Mouse (Mus musculus) erythroid progenitor cell, adult 5-6 weeks (primary cell): ENCODE results near the gene F12. TPM values are rescaled to one million over a fixed set of nuclear protein-coding genes. Genes with fewer than 3 reads are reported as not detected.
"Not testable (repeated sequence)": the region's sequence is repeated elsewhere in the genome, so short reads cannot be mapped to it uniquely, and the experiment has no call there.

Source experiments
- ATAC-seq: replicated peaks from 2 replicates; pipeline ENCODE4 v1.8.0; 2016; ENCODE audit warnings: moderate number of reproducible peaks, mild to moderate bottlenecking, moderate TSS enrichment, inconsistent platforms; ENCODE audit not compliant: poor library complexity, low FRiP score, severe bottlenecking
- total RNA-seq, 2 experiments: library from RNA; stranded (forward) in 1 of 2; stranded (reverse) in 1 of 2; fragments of 150-400 nt in 1 of 2; fragments of 186-747, 209-891 nt in 1 of 2; gene quantifications; 2 replicates each; pipeline versions ENCODE4 v1.2.3 to v1.2.4; 2015 to 2017; ENCODE audit warnings: low replicate concordance in 2 of 2

F12 gene
- total RNA-seq, 2 experiments from 2014 or later: not detected

DNA sequence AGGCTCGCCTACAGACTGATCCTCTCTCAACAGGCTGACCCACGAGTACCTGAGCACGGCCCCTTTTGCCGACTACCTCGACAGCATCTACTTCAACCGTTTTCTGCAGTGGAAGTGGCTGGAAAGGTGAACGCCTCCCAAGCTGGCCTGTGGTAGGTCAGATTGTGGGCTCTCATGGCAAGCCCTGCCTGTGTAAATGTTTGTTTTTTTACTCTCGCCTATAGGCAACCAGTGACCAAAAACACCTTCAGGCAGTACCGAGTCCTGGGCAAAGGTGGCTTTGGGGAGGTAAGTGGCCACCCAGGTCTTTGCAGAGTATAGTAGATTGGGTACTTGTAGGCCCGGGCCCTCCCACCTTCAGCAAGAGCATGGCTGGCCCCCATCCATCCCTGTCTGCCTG lies 24.7 kb upstream of the F12 start:
- ATAC-seq: no peak

DNA sequence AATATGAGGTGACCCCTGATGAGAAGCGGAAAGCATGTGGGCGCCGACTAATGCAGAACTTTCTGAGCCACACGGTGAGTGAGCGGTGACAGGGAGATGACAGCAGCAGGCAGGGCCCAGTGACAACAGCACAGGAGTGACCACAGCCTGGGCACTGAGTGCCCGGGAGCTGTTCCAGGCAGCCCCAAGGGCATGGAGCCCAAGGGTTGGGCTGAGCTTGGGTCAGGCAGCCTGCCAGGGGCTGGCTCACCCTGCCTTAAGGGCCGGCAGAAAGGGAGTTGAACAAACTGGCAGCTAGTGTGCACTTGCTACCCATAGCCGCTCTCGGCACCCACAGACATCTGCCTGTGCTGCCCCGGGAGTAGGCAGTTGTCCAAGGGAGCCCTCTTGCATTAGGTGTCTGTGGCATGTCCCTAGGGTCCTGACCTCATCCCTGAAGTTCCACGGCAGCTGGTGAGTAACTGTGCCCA lies 24.0 kb upstream of the F12 start:
- no peak for ATAC-seq

GRCm38 (mm10) chr13:55449679-55450441 lies 23.3 kb upstream of the F12 start:
- no peak for ATAC-seq

GRCm38 (mm10) chr13:55449205-55449604 lies 22.6 kb upstream of the F12 start:
- ATAC-seq: no peak

DNA sequence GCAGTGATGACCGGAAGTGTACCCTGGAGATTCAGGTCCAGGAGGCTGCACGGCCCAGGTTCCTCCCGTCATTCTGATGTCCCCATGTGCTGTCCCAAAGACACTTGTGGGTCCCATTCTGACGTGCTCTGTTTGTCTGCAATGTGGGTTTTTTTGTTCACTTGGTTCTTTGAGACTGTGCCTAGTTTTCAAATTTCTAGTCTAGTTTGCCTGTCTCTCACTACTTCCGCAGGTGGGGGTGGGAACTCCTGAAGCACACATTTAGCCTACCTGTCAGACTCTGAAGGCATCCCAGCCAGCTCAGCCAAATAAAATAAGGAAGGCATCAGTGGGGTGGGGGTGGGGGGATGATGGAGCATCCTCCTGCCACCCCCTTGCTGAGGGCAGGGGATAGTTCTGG lies 21.5 kb upstream of the F12 start:
- ATAC-seq: no peak

DNA sequence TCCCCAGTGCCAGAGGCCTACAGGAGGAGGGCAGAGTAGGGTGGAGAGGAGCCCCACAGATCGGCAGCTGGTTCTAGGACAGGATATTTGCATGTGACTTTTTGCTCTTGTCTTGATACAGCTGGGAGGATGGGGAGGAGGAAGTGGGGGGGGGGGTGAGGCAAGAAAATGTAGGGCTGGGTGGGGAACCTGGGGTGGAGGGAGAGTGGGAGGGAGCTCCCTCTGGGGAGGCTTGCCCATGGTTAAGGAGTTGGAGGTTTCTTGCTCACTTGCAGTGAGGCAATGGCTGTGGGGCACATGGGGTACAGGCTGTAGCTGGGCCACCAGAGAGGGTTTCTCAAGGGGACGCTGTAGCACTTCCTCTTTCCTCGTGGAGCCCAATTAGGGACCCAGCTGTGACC lies 20.9 kb upstream of the F12 start:
- no peak for ATAC-seq

DNA sequence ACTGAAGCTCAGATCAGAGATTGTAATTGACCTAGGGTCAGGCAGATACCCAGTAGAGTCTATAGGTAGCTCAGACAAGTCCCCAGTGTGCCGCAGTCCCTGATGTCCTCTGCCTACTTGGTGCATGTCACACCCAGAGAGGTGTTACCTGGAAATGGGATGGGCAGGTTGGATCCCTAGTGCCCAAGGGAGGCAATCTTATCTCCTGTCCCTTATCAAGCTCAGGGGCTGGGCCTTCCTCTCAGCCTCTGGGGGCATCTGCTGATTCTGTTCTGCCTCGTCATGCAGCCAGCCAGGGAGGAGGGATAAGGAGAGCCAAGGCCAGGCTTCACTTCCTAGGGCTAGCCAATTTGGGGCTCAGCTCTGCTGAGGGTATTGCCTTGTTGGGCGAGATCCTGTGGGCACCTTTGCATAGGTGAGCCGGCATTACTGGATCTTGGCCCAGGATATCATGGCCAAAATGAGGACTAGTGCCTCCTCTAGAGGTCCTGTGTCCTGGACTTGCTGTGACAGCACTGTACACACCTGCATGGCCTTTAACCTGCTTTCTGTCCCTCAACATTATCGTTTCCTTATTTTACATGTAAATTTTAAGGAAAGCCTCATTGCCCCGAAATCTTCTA lies 20.0 kb upstream of the F12 start:
- peak; percentile 67 for ATAC-seq

GRCm38 (mm10) chr13:55445361-55446091 lies 18.9 kb upstream of the F12 start:
- no peak for ATAC-seq

GRCm38 (mm10) chr13:55444937-55445315 lies 18.3 kb upstream of the F12 start, which contains the start of gene Grk6:
Gene Grk6 (plus strand): TSS chr13:55445072.
- peak; percentile 84 for ATAC-seq

GRCm38 (mm10) chr13:55444286-55444936 lies 17.8 kb upstream of the F12 start:
- ATAC-seq: peak; percentile 12

DNA sequence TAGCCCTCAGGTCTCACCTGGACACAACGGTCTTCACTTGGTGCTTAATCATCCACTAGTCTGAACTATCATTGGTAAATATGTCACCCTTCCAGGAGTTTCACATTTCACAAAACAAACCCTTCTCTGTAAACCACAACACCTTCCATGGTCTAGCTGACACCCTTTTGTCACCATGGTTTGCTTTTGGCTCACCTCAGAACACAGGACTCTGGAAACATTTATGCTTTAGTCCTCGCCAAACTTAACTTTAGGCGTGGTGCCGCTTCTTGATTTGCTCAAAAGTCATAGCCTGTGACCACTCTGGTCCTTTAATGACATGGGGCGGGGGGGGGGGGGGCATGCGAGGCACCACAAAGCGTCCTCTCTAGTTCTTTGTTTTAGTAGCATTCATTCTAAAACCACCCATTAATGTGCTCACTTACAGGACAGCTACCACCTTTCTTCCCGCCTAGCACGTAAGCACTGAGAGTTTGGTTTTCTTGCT lies 17.2 kb upstream of the F12 start:
- ATAC-seq: no peak

GRCm38 (mm10) chr13:55437111-55437629 lies 10.6 kb upstream of the F12 start:
- ATAC-seq: not testable (repeated sequence)

DNA sequence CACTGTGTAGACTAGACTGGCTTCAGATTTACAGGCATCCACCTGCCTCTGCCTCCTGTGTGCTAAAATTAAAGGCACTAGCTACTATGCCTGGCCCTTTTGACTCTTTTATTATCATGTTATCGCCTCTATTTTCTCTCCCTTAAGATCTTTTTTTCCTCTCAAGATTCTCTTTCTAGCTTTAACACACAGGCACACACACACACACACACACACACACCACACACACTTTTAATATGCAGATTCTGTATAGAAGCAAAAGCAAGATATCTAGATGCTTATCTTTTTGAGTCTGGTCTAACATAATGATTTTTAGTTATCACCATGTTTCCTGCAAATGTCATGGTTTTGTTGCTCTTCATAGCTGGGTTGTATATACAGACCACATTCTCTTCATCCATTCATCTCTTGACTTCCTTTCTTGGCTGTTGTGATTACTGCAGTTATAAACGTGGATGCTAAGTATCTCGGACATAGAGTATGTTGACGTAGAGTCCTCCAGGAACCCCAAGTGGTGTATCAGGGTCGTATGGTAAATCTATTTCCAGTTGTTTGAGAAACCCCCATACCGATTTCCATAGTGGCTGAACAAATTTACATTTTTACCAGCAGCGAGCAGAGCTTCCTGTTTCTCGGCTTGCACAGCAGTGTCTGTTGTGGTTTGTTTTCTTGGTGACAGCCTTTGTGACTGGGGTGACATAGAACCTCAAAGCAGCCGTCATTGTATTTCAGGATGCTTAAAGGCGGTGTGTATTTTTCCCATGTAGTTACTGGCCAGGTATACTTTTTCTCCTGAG lies 5.5 kb upstream of the F12 start:
- no peak for ATAC-seq

DNA sequence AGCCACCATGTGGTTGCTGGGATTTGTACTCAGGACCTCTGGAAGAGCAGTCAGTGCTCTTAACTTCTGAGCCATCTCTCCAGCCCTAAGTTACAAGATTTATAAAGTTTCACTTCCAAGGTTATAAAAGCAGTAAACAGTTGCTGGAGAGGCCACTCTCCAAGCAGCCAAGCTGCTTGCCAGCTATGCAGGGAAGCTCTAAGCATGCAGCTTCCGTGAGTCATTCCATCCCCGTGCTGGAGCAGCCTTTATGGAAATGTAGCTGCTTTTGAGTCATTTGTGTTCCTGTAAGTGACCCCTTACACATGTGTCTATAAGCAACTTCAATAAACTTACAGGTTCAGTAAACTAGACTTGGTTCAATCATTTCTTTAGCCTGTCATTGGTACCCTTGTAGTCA lies 4.0 kb upstream of the F12 start:
- no peak for ATAC-seq

DNA sequence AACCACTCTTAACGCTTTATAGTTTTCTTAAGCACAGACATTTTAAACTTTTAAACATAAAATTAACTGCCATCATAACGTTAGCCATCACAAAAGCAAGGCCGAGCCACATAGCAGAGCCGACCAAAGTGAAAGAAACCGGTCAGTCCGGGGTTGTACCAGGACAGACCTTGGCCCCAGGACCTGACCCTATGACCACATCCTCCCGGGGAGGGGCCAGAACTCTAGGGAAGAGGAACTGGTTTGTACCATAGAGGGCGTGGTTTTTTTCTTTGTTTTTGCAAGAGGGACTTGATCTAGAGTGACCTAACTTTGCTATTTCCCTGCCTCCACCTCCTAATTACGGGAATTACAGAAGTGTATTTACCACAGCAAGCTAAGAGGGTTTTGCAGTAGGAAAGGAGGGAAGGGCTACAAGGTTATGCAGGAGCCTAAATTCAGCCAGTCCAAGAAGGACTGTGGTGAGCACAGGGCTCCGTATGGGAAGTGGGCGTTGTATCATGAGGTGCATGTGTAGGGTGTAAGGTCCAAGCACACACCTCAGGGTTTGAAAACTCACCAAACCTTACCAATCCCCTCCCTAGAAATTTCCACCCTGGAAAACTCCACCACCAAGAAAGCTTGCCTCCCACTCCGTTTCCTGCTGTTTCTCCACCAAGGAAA lies 2.8 kb upstream of the F12 start:
- ATAC-seq: no peak

GRCm38 (mm10) chr13:55420933-55421800 lies 5.4 kb downstream of the F12 start:
- no peak for ATAC-seq

DNA sequence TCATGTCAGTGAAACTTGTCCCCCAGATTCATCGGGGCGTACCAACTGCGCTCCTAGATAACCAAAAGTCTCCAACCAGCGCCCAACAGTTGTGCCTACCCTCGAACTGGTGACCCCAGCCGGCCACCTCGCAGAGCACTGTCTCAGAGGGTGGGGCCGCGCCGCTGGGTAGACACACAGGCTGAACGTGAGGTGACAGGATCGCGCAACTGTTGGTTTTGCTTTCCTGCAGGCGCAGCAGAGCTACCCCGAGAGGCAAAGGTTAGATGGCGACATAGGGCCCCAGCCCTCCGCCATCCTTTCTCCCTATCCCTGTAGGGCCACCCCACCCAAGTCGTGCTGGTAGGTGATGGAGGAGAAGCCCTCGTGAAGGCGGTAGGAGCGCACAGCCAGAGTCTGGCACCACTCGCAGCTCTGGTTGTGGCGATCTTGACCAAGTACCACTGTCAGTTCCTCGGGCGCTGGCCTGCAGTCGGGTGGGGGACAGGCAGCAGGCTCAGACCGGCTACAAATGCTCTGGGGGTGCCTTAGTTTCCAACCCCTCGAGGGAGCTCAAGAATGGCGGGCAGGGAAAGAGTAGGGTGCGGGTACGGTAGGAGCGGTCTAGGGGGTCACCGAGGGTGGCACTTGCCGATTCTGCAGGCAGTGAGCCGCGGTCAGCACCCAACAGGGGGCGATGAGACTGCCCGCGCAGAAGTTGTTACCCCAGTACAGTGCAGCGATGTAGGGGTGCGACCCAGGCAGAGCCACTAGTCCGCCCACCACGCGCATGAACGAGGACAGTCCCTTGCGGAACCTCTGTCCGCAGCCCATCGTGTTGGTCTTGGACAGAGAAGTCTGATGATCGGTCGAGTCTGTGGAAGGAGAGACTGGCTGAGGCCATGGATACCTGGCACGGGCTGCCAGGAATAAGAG lies 6.3 kb downstream of the F12 start:
- no peak for ATAC-seq
